Mouse (Mus musculus) heart, embryonic 11.5 days (tissue): ENCODE measurements around the gene Cpped1. TPM values are rescaled to one million over a fixed set of nuclear protein-coding genes. Genes with fewer than 3 reads are reported as not detected.

Experiments used
- ATAC-seq: fragments of 200-750 bp; cut with Nextera tagmentation; replicated peaks from 2 replicates; pipeline ENCODE4 v1.8.0; 2017; ENCODE audit warnings: moderate library complexity; ENCODE audit not compliant: insufficient number of reproducible peaks, low FRiP score, low TSS enrichment
- H3K27ac ChIP-seq: fragments of 300-500 bp; sonication (generic); 2 replicates; pipeline ENCODE4 v1.5.1; 2014; ENCODE audit warnings: mild to moderate bottlenecking, low read depth, low read length
- H3K27me3 ChIP-seq: fragments of 300-500 bp; sonication (generic); 2 replicates; pipeline ENCODE4 v1.6.1; 2014; ENCODE audit warnings: mild to moderate bottlenecking, low read length, mixed read lengths; ENCODE audit not compliant: control insufficient read depth, insufficient read depth
- H3K36me3 ChIP-seq: fragments of 300-500 bp; sonication (generic); 2 replicates; pipeline ENCODE4 v1.6.1; 2014; ENCODE audit warnings: mild to moderate bottlenecking, low read length, moderate library complexity, mixed read lengths; ENCODE audit not compliant: control insufficient read depth, insufficient read depth
- H3K4me1 ChIP-seq: fragments of 300-500 bp; sonication (generic); 2 replicates; pipeline ENCODE4 v1.6.1; 2014; ENCODE audit warnings: low read length; ENCODE audit not compliant: control insufficient read depth, insufficient read depth
- H3K4me2 ChIP-seq: fragments of 300-500 bp; sonication (generic); 2 replicates; pipeline ENCODE4 v1.6.1; 2014; ENCODE audit warnings: mild to moderate bottlenecking, moderate library complexity
- H3K4me3 ChIP-seq: fragments of 300-500 bp; sonication (generic); 2 replicates; pipeline ENCODE4 v1.5.1; 2014; ENCODE audit warnings: low read depth, low read length
- H3K9ac ChIP-seq: fragments of 300-500 bp; sonication (generic); 2 replicates; pipeline ENCODE4 v1.6.1; 2014; ENCODE audit warnings: mild to moderate bottlenecking, low read depth, low read length, moderate library complexity
- H3K9me3 ChIP-seq: fragments of 300-500 bp; sonication (generic); replicated peaks from 2 replicates; pipeline ENCODE4 v1.6.1; 2016; ENCODE audit warnings: low read length; ENCODE audit not compliant: control insufficient read depth
- WGBS: fragments of 180-500 bp; shearing (Covaris S2); extraction: QIAGEN DNeasy Blood & Tissue Kit; methylation state at CpG from one replicate; pipeline ENCODE4 v1.1.7; 2014; ENCODE audit not compliant: insufficient replicate concordance; 5-methylcytosine and 5-hydroxymethylcytosine counted together
- polyA plus RNA-seq: library from polyadenylated mRNA; unstranded; fragments of >200 nt; fragmentation: Nextera tagmentation; extraction: Ambion mirVana; gene quantifications from 2 replicates; pipeline ENCODE4 v1.2.1, GENCODE M21; 2014

The Cpped1 gene
- 34.5 and 34.7 TPM in 2 replicates for polyA plus RNA-seq

- Histone ChIP-seq H3K4me1 (peaks cover 5% of the 10 kb centered on the region; the same call in 1 of the 2 replicates), H3K4me3 (peak within 1 kb of the TSS; percentile 58), H3K36me3 (no peaks in the 10 kb centered on the region), H3K9me3 (no peaks in the 10 kb centered on the region), H3K27me3 (no peaks in the 10 kb centered on the region), H3K4me2 (peak within 1 kb of the TSS; percentile 61), H3K9ac (peak within 1 kb of the TSS; percentile 77), H3K27ac (peak within 1 kb of the TSS; percentile 72)
- peak; percentile 97 for ATAC-seq
- 1% methylated on average over 32 of the region's 32 CpGs for whole genome bisulfite sequencing
Measured at GRCm38 (mm10) chr16:11909035-11909591, at the start of gene Cpped1. TSS of gene Cpped1 (minus strand) at chr16:11909445.

- H3K36me3 ChIP-seq = no peaks in the 10 kb centered on the region
- H3K9ac ChIP-seq = no peak overlapping the region
- H3K4me1 ChIP-seq = no peaks in the 10 kb centered on the region
- H3K4me2 ChIP-seq = no peak overlapping the region
- H3K4me3 ChIP-seq = no peak overlapping the region
- H3K9me3 ChIP-seq = no peaks in the 10 kb centered on the region
- no peak overlapping the region for H3K27ac ChIP-seq
- H3K27me3 ChIP-seq = no peaks in the 10 kb centered on the region
- ATAC-seq = no peak
Measured at GRCm38 (mm10) chr16:11940477-11940876, 31.2 kb upstream of the Cpped1 start.

GRCm38 (mm10) chr16:11910801-11911200, 1.6 kb upstream of the Cpped1 start:
- no peak overlapping the region for H3K4me3 ChIP-seq
- H3K27ac ChIP-seq = no peak overlapping the region
- no peak overlapping the region for H3K9ac ChIP-seq
- no peak for ATAC-seq
- H3K4me2 ChIP-seq = no peak overlapping the region
- WGBS = 82% methylated on average over 3 of the region's 3 CpGs
- H3K4me1 ChIP-seq = peaks cover 5% of the 10 kb centered on the region; the same call in 1 of the 2 replicates
- no peaks in the 10 kb centered on the region for H3K36me3 ChIP-seq
- H3K9me3 ChIP-seq = no peaks in the 10 kb centered on the region
- no peaks in the 10 kb centered on the region for H3K27me3 ChIP-seq

- Histone ChIP-seq H3K9ac (no peak overlapping the region), H3K4me3 (no peak overlapping the region), H3K4me1 (peaks cover 5% of the 10 kb centered on the region; the same call in 1 of the 2 replicates), H3K9me3 (no peaks in the 10 kb centered on the region), H3K36me3 (no peaks in the 10 kb centered on the region), H3K27ac (no peak overlapping the region), H3K27me3 (no peaks in the 10 kb centered on the region), H3K4me2 (peak overlapping the region; percentile 61)
- 61% methylated on average over 3 of the region's 3 CpGs for WGBS
- ATAC-seq = no peak
Measured at GRCm38 (mm10) chr16:11909817-11910216, 572 bp upstream of the Cpped1 start.

- Histone ChIP-seq H3K4me3 (peak overlapping the region; percentile 58), H3K36me3 (no peaks in the 10 kb centered on the region), H3K27ac (peak overlapping the region; percentile 72), H3K4me2 (peak overlapping the region; percentile 61), H3K9me3 (no peaks in the 10 kb centered on the region), H3K4me1 (peaks cover 5% of the 10 kb centered on the region; the same call in 1 of the 2 replicates), H3K27me3 (no peaks in the 10 kb centered on the region), H3K9ac (peak overlapping the region; percentile 77)
- peak; percentile 11; the same call in 1 of the 2 replicates for ATAC-seq
- WGBS = 13% methylated on average over 11 of the region's 11 CpGs
Measured at GRCm38 (mm10) chr16:11908461-11909014, 707 bp downstream of the Cpped1 start.

GRCm38 (mm10) chr16:11907816-11908215, 1.4 kb downstream of the Cpped1 start:
- ATAC-seq = no peak
- Histone ChIP-seq H3K9ac (no peak overlapping the region; the same call in 1 of the 2 replicates), H3K4me1 (peaks cover 5% of the 10 kb centered on the region; the same call in 1 of the 2 replicates)

GRCm38 (mm10) chr16:11906906-11907305, 2.3 kb downstream of the Cpped1 start:
- WGBS = 92% methylated on average over 1 of the region's 1 CpGs
- peaks cover 5% of the 10 kb centered on the region; the same call in 1 of the 2 replicates for H3K4me1 ChIP-seq
- H3K9me3 ChIP-seq = no peaks in the 10 kb centered on the region
- no peak for ATAC-seq
- H3K27me3 ChIP-seq = no peaks in the 10 kb centered on the region
- no peak overlapping the region for H3K9ac ChIP-seq
- H3K27ac ChIP-seq = no peak overlapping the region
- H3K36me3 ChIP-seq = no peaks in the 10 kb centered on the region
- no peak overlapping the region for H3K4me3 ChIP-seq
- H3K4me2 ChIP-seq = no peak overlapping the region

More at GRCm38 (mm10) chr16:11907816-11908215, 1.4 kb downstream of the Cpped1 start:
- no peak overlapping the region for H3K27ac ChIP-seq
- 76% methylated on average over 4 of the region's 4 CpGs for WGBS
- no peaks in the 10 kb centered on the region for H3K36me3 ChIP-seq
- H3K9me3 ChIP-seq = no peaks in the 10 kb centered on the region
- no peaks in the 10 kb centered on the region for H3K27me3 ChIP-seq
- 0 out of 2 replicates have a peak overlapping the region, but pooled peaks have one; percentile 58 for H3K4me3 ChIP-seq
- H3K4me2 ChIP-seq = peak overlapping the region; percentile 61

- H3K27me3 ChIP-seq = no peaks in the 10 kb centered on the region
- H3K9me3 ChIP-seq = no peaks in the 10 kb centered on the region
- H3K9ac ChIP-seq = no peak overlapping the region
- H3K27ac ChIP-seq = no peak overlapping the region
- WGBS = 85% methylated on average over 4 of the region's 4 CpGs
- no peak overlapping the region for H3K4me2 ChIP-seq
- H3K4me1 ChIP-seq = peaks cover 5% of the 10 kb centered on the region; the same call in 1 of the 2 replicates
- no peak for ATAC-seq
- no peak overlapping the region for H3K4me3 ChIP-seq
- no peaks in the 10 kb centered on the region for H3K36me3 ChIP-seq
Measured at GRCm38 (mm10) chr16:11905216-11905615, 4.0 kb downstream of the Cpped1 start.

GRCm38 (mm10) chr16:11902007-11902406, 7.2 kb downstream of the Cpped1 start:
- Histone ChIP-seq H3K4me2 (no peak overlapping the region), H3K4me3 (no peak overlapping the region), H3K9ac (no peak overlapping the region), H3K27me3 (no peaks in the 10 kb centered on the region), H3K36me3 (no peaks in the 10 kb centered on the region), H3K4me1 (no peaks in the 10 kb centered on the region), H3K9me3 (no peaks in the 10 kb centered on the region), H3K27ac (no peak overlapping the region)
- WGBS = 82% methylated on average over 7 of the region's 7 CpGs
- no peak for ATAC-seq
